Mouse (Mus musculus) spleen, adult 2 months (tissue): ENCODE data around the gene Gnat2.

Experiments
- CTCF ChIP-seq: fragments of 200-500 bp; IDR thresholded peaks from 2 replicates; pipeline ENCODE4 v1.5.1; 2011; ENCODE audit warnings: mild to moderate bottlenecking, inconsistent platforms; ENCODE audit not compliant: insufficient read depth, insufficient read length, insufficient replicate concordance; ENCODE audit errors: extremely low read depth
- POLR2A ChIP-seq: fragments of 200-500 bp; IDR thresholded peaks from 2 replicates; pipeline ENCODE4 v1.6.1; 2011; ENCODE audit warnings: low read depth, low read length, inconsistent platforms

- TF ChIP-seq POLR2A (no peak), CTCF (no peak)
Observed at GRCm38 (mm10) chr3:108128520-108128919, 35.9 kb downstream of the Gnat2 start.
